Mouse (Mus musculus): ENCODE data around the gene Lrrc27. TPM values are rescaled to one million over a fixed set of nuclear protein-coding genes. Genes with fewer than 3 reads are reported as not detected.

Lrrc27 gene
- polyA plus RNA-seq, 1 experiment from 2014 or later: 2.5 TPM

DNA sequence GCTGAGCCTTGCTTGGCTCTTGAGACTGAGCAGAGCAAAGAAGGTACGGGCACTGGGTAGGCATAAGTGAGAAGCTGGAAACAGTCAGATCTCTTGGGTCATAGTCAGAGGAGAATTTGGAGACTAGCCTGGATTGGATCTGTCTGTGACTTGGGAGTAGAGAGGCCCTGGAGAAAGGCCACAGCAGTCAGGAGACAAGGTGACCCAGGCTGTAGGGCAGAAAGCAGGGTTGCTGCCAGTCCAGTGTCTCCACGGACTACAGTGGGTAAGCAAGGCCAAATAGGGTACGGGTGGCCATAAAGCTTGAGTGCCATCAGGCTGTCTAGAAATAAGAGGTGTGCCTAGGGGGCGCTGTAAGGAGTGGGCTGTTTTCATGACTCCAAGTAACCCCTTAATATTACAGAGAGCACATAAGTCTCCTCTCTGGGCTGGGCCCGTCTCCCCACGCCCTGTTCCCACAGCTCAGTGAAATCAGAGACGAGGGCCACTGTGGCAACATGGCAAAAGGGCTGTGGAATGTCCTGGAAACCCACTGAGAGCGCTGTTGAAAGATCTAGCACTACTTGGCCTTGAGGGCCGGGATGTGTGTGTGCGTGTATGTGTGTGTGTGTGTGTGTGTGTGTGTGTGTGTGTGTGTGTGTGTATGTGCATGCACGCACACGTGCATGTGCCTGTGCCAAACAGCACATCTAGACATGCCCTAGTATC lies 23.0 kb downstream of the Lrrc27 start:
- Histone ChIP-seq H3K4me3 (ENCODE audit: low read depth, low read length) (no peak overlapping the region), H3K9me3 (ENCODE audit: control insufficient read depth) (no peaks in the 10 kb centered on the region), H3K9ac (ENCODE audit: low read depth, low read length) (no peak overlapping the region), H3K27me3 (replicated peaks; ENCODE audit: control insufficient read depth, insufficient read depth, low read length) (no peaks in the 10 kb centered on the region), H3K27ac (ENCODE audit: low read depth, low read length) (no peak overlapping the region), H3K4me1 (replicated peaks; ENCODE audit: control insufficient read depth, insufficient read depth, low read length) (0 out of 2 replicates have a peak, but pooled peaks cover 4% of the 10 kb centered on the region), H3K36me3 (ENCODE audit: control insufficient read depth, insufficient read depth) (no peaks in the 10 kb centered on the region; the same call in 1 of the 2 replicates), H3K4me2 (replicated peaks; ENCODE audit: low read depth) (no peak overlapping the region)
- WGBS: 74% methylated on average over 12 of the region's 12 CpGs
- no peak for ATAC-seq
- TF ChIP-seq CTCF (IDR thresholded peaks at IDR 0.05; ENCODE audit: low read depth): peak; percentile 52

DNA sequence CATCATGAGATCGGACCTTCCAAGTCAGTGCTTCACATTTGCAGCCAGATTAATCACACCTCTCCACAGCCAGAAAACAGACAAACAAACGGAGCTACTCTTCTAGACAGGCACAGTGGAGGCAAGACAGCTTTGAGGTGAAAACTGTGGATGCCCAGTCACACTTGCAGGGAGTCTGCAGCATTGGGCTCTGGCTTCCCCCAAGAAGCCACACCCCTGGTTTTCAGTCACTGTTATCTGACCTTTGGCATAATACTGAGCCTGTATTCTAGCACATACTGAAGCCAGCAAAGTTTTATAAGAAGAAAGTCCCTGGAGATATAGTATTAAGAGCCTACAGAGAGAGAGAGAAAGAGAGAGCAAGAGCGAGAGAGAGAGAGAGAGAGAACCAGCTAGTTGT lies 26.6 kb downstream of the Lrrc27 start:
- Histone ChIP-seq H3K9ac (ENCODE audit: low read depth, low read length) (no peak overlapping the region), H3K36me3 (ENCODE audit: control insufficient read depth, insufficient read depth) (no peaks in the 10 kb centered on the region), H3K27me3 (replicated peaks; ENCODE audit: control insufficient read depth, insufficient read depth, low read length) (no peaks in the 10 kb centered on the region), H3K9me3 (ENCODE audit: control insufficient read depth) (no peaks in the 10 kb centered on the region), H3K4me2 (replicated peaks; ENCODE audit: low read depth) (no peak overlapping the region), H3K4me3 (ENCODE audit: low read depth, low read length) (no peak overlapping the region), H3K27ac (ENCODE audit: low read depth, low read length) (no peak overlapping the region), H3K4me1 (replicated peaks; ENCODE audit: control insufficient read depth, insufficient read depth, low read length) (no peaks in the 10 kb centered on the region)
- WGBS: 75% methylated on average over 3 of the region's 3 CpGs
- no peak for ATAC-seq
- no peak for TF ChIP-seq CTCF (IDR thresholded peaks at IDR 0.05; ENCODE audit: low read depth)

DNA sequence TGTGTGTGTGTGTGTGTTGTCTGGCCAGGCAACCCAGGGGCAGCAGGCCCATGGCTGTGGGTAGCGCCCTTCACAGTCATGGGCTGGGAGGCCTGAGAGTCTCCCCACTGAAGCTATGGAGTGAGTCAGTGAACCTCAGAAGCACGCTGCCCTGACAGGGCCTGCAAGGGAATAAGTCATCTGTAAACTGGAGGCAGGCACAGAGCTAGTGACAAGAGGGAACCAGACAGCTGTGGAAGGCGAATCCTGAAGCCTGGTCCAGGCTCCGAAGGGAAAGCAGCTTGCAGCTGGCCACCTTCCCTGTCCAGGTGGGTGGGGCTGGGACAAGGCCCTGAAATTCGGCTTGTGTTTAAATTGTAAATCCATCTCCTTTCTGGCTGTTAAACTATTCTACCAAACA lies 33.3 kb downstream of the Lrrc27 start:
- Histone ChIP-seq H3K9ac (ENCODE audit: low read depth, low read length) (no peak overlapping the region), H3K4me3 (ENCODE audit: low read depth, low read length) (no peak overlapping the region), H3K27ac (ENCODE audit: low read depth, low read length) (no peak overlapping the region), H3K27me3 (replicated peaks; ENCODE audit: control insufficient read depth, insufficient read depth, low read length) (no peaks in the 10 kb centered on the region), H3K9me3 (ENCODE audit: control insufficient read depth) (no peaks in the 10 kb centered on the region), H3K4me2 (replicated peaks; ENCODE audit: low read depth) (no peak overlapping the region), H3K36me3 (ENCODE audit: control insufficient read depth, insufficient read depth) (no peaks in the 10 kb centered on the region), H3K4me1 (replicated peaks; ENCODE audit: control insufficient read depth, insufficient read depth, low read length) (peaks cover 25% of the 10 kb centered on the region)
- TF ChIP-seq CTCF (IDR thresholded peaks at IDR 0.05; ENCODE audit: low read depth): no peak
- no peak for ATAC-seq
- 58% methylated on average over 5 of the region's 5 CpGs for WGBS

DNA sequence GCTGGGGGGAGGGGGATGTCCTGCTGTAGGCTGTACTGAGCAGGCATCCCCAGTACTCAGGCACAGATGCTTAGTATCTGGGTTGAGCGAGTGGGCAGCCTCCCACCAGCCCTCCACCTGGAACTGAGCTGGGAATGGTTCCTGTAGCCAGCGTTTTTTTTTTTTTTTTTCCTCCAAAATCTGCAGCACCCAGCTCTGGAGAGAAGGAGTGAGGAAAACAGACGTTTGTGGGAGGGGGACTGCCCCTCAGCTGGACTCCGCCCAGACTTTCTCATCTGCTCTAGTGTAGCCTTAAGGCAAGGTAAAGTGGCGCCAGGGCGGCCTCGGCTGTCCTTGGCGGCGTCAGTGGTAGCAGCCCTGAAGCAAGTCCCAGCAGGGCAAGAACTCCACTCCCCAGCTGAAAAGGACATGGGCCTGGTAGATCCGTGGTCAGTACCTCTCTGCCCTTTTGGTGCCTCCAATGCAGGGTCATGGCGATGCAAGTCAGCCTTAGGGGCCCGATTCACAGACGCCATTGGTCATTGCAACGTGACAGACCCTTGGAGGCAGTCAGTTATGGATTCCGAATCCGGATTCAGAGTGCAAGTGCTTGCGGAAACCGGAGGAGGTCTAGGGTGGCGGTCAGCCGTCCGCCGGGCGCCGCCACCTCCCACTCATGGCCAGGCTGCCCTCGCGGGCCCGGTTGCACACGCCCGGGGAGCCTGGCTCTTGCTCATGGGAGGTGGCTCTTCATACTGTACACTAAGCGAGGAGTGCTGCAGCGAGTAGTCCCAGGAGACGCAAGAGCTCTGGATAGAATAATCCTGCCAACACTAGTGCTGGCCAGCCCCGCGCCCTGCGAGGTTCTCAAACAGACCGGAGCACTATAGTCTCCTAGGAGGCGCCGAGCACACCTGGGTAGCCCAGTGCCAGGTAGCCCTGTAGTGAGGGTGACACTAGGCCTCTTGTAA lies 34.4 kb downstream of the Lrrc27 start:
- peak; percentile 54 for ATAC-seq

DNA sequence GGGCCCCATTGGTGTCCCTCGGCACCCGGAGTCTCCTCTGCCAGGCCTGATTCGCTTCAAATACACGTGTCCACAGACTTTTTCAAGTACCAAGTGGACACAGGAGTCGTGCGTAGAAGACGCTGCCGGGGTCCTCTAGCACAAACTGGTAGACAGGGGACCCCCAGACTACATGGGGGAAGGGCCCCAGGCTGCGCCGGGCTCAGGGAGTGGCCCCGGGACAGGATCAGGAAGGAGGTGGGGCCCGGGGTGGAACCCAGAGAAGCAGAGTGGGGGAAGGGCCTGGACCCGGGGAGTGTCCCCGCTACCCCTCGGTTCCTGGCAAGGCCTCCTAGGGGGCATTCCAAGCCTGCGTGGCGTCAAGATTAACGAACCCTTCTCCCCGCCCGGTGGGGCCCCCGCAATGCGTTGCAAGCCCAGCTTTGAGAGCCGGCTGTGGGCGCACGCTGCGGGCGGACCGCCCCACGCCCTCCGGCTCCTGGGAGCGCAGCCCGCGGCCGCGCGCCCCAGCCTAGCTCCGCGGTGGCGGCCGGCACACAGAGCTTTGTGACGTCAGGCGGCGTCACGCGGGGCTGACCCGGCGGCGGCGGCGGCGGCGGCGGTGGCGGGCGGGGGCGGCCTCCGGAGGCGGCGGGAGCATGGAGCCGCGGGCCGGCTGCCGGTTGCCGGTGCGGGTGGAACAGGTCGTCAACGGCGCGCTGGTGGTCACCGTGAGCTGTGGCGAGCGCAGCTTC lies 35.3 kb downstream of the Lrrc27 start, which contains the start of gene Pwwp2b:
TSS of gene Pwwp2b (plus strand) at position 602 of the 734 bp plus-strand sequence.
- peak; percentile 15; the same call in 1 of the 2 replicates for TF ChIP-seq CTCF (IDR thresholded peaks at IDR 0.05; ENCODE audit: low read depth)
- Histone ChIP-seq H3K27ac (ENCODE audit: low read depth, low read length) (peak within 1 kb of the TSS; percentile 88), H3K4me2 (replicated peaks; ENCODE audit: low read depth) (peak within 1 kb of the TSS; percentile 77), H3K9me3 (ENCODE audit: control insufficient read depth) (no peaks in the 10 kb centered on the region), H3K27me3 (replicated peaks; ENCODE audit: control insufficient read depth, insufficient read depth, low read length) (no peaks in the 10 kb centered on the region), H3K9ac (ENCODE audit: low read depth, low read length) (peak within 1 kb of the TSS; percentile 89), H3K4me3 (ENCODE audit: low read depth, low read length) (peak within 1 kb of the TSS; percentile 83), H3K36me3 (ENCODE audit: control insufficient read depth, insufficient read depth) (no peaks in the 10 kb centered on the region), H3K4me1 (replicated peaks; ENCODE audit: control insufficient read depth, insufficient read depth, low read length) (peaks cover 41% of the 10 kb centered on the region)
- ATAC-seq: peak; percentile 78
- under 1% methylated on average over 57 of the region's 72 CpGs for WGBS

More for the DNA sequence above, 34.4 kb downstream of the Lrrc27 start:
- Histone ChIP-seq H3K4me1 (replicated peaks; ENCODE audit: control insufficient read depth, insufficient read depth, low read length) (peaks cover 35% of the 10 kb centered on the region), H3K27me3 (replicated peaks; ENCODE audit: control insufficient read depth, insufficient read depth, low read length) (no peaks in the 10 kb centered on the region), H3K9me3 (ENCODE audit: control insufficient read depth) (no peaks in the 10 kb centered on the region), H3K36me3 (ENCODE audit: control insufficient read depth, insufficient read depth) (no peaks in the 10 kb centered on the region), H3K27ac (ENCODE audit: low read depth, low read length) (peak overlapping the region; percentile 88), H3K9ac (ENCODE audit: low read depth, low read length) (peak overlapping the region; percentile 89), H3K4me3 (ENCODE audit: low read depth, low read length) (peak overlapping the region; percentile 83), H3K4me2 (replicated peaks; ENCODE audit: low read depth) (peak overlapping the region; percentile 77)
- WGBS: 14% methylated on average over 38 of the region's 38 CpGs
- no peak for TF ChIP-seq CTCF (IDR thresholded peaks at IDR 0.05; ENCODE audit: low read depth)

Measured in intestine, postnatal 0 days (tissue).